Mouse (Mus musculus) erythroblast, embryonic 14.5 days (primary cell): ENCODE data around the gene Fubp3.

Experiments used
- GATA1 ChIP-seq: IDR thresholded peaks from 2 replicates; pipeline ENCODE4 v1.6.1; 2012; ENCODE audit warnings: low read length, inconsistent platforms, mixed read lengths
- TAL1 ChIP-seq: IDR thresholded peaks from 3 replicates; pipeline ENCODE4 v1.6.1; 2012; ENCODE audit warnings: low read length, inconsistent platforms, mixed read lengths

GRCm38 (mm10) chr2:31639901-31640608, 67.6 kb downstream of the Fubp3 start, which contains the start of gene Prdm12:
- TF ChIP-seq GATA1 (no peak), TAL1 (no peak)
